Mouse (Mus musculus) forebrain, embryonic 16.5 days (tissue): Measurements from ENCODE around the gene Mrpl23. TPM values are rescaled to one million over a fixed set of nuclear protein-coding genes. Genes with fewer than 3 reads are reported as not detected.

Experiments
- ATAC-seq: fragments of 200-750 bp; cut with Nextera tagmentation; 2 replicates; pipeline ENCODE4 v1.8.0; 2017; ENCODE audit warnings: mild to moderate bottlenecking, moderate library complexity
- H3K27ac ChIP-seq: fragments of 300-500 bp; sonication (generic); 2 replicates; pipeline ENCODE4 v1.5.1; 2014; ENCODE audit warnings: low read length, control low read depth
- H3K27me3 ChIP-seq: fragments of 300-500 bp; sonication (generic); replicated peaks from 2 replicates; pipeline ENCODE4 v1.6.1; 2014; ENCODE audit warnings: low read length; ENCODE audit not compliant: control insufficient read depth, insufficient read depth
- H3K36me3 ChIP-seq: fragments of 300-500 bp; sonication (generic); 2 replicates; pipeline ENCODE4 v1.6.1; 2014; ENCODE audit not compliant: control insufficient read depth, insufficient read depth
- H3K4me1 ChIP-seq: fragments of 300-500 bp; sonication (generic); replicated peaks from 2 replicates; pipeline ENCODE4 v1.6.1; 2014; ENCODE audit warnings: low read length; ENCODE audit not compliant: control insufficient read depth, insufficient read depth
- H3K4me2 ChIP-seq: fragments of 300-500 bp; sonication (generic); 2 replicates; pipeline ENCODE4 v1.6.1; 2014; ENCODE audit warnings: mild to moderate bottlenecking, low read length, control low read depth
- H3K4me3 ChIP-seq: fragments of 300-500 bp; sonication (generic); replicated peaks from 2 replicates; pipeline ENCODE4 v1.5.1; 2014; ENCODE audit warnings: mild to moderate bottlenecking, low read length, control low read depth
- H3K9ac ChIP-seq: fragments of 300-500 bp; sonication (generic); replicated peaks from 2 replicates; pipeline ENCODE4 v1.6.1; 2014; ENCODE audit warnings: low read depth, low read length, control low read depth
- H3K9me3 ChIP-seq: fragments of 300-500 bp; sonication (generic); 2 replicates; pipeline ENCODE4 v1.6.1; 2016; ENCODE audit warnings: low read length; ENCODE audit not compliant: control insufficient read depth
- WGBS: fragments of 180-500 bp; shearing (Covaris S2); extraction: QIAGEN DNeasy Blood & Tissue Kit; methylation state at CpG from one replicate; pipeline ENCODE4 v1.1.7; 2014; 5-methylcytosine and 5-hydroxymethylcytosine counted together
- polyA plus RNA-seq: library from polyadenylated mRNA; unstranded; fragments of >200 nt; fragmentation: Nextera tagmentation; extraction: Ambion mirVana; gene quantifications from 2 replicates; pipeline ENCODE4 v1.2.1, GENCODE M21; 2015

Gene Mrpl23
- polyA plus RNA-seq, 1 experiment from 2014 or later, result 23.0 TPM

DNA sequence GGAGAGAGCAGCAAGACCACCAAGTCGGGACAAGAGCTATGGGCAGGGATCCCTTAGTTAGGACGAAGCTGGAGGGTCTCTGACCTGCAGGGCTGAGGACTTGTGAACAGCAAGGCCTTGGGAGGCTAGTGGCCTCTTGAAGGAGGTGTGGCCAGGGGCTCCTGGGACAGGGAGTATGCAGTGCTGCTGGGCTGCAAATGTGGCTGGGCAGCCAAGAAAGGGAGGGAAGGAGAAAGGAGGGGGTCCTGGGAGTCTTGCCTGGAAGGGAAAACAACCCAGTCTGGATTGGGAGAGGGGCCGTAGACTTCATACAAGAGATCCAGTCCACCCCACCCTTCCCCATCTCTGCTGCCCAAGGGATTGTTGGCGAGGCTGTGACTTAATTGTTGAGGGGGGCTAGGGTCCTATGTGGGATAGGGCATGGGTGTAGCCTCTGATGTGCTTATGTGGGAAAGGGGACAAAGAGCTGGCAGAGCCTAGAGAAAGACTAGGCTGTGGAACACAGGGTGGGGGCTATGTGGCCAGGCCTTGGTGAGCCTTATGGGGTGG, 439 bp upstream of the Mrpl23 start:
- no peak overlapping the region for H3K4me2 ChIP-seq

GRCm38 (mm10) chr7:142533059-142533855, 771 bp downstream of the Mrpl23 start:
- peak overlapping the region; percentile 89 for H3K9ac ChIP-seq
- H3K9me3 ChIP-seq, result no peaks in the 10 kb centered on the region
- H3K27me3 ChIP-seq, result no peaks in the 10 kb centered on the region
- peak overlapping the region; percentile 72 for H3K27ac ChIP-seq
- peak overlapping the region; percentile 92 for H3K4me3 ChIP-seq
- ATAC-seq, result peak; percentile 89
- H3K36me3 ChIP-seq, result peaks cover 5% of the 10 kb centered on the region; the same call in 1 of the 2 replicates
- H3K4me1 ChIP-seq, result peaks cover 15% of the 10 kb centered on the region
- under 1% methylated on average over 40 of the region's 44 CpGs for WGBS
- peak overlapping the region; percentile 87 for H3K4me2 ChIP-seq

More for the DNA sequence above, 439 bp upstream of the Mrpl23 start:
- Histone ChIP-seq H3K4me1 (peaks cover 11% of the 10 kb centered on the region), H3K36me3 (0 out of 2 replicates have a peak, but pooled peaks cover 5% of the 10 kb centered on the region), H3K4me3 (no peak overlapping the region), H3K27ac (no peak overlapping the region), H3K9ac (no peak overlapping the region), H3K27me3 (no peaks in the 10 kb centered on the region), H3K9me3 (no peaks in the 10 kb centered on the region)
- no peak; the same call in 1 of the 2 replicates for ATAC-seq
- WGBS, result 87% methylated on average over 4 of the region's 4 CpGs

- no peak overlapping the region for H3K4me3 ChIP-seq
- ATAC-seq, result no peak
- H3K4me1 ChIP-seq, result peaks cover 18% of the 10 kb centered on the region
- 86% methylated on average over 4 of the region's 4 CpGs for WGBS
- no peak overlapping the region for H3K9ac ChIP-seq
- H3K27ac ChIP-seq, result no peak overlapping the region
- H3K4me2 ChIP-seq, result no peak overlapping the region
- no peaks in the 10 kb centered on the region for H3K9me3 ChIP-seq
- peaks cover 5% of the 10 kb centered on the region; the same call in 1 of the 2 replicates for H3K36me3 ChIP-seq
- no peaks in the 10 kb centered on the region for H3K27me3 ChIP-seq
Measured at GRCm38 (mm10) chr7:142535116-142535515, 2.6 kb downstream of the Mrpl23 start.

GRCm38 (mm10) chr7:142535832-142536231, 3.3 kb downstream of the Mrpl23 start:
- no peak overlapping the region for H3K4me3 ChIP-seq
- H3K4me1 ChIP-seq, result peaks cover 18% of the 10 kb centered on the region
- H3K9ac ChIP-seq, result no peak overlapping the region
- WGBS, result 93% methylated on average over 5 of the region's 5 CpGs
- peaks cover 5% of the 10 kb centered on the region; the same call in 1 of the 2 replicates for H3K36me3 ChIP-seq
- ATAC-seq, result no peak
- no peaks in the 10 kb centered on the region for H3K27me3 ChIP-seq
- no peaks in the 10 kb centered on the region for H3K9me3 ChIP-seq
- H3K27ac ChIP-seq, result no peak overlapping the region
- H3K4me2 ChIP-seq, result no peak overlapping the region

- H3K4me3 ChIP-seq, result no peak overlapping the region
- H3K27ac ChIP-seq, result no peak overlapping the region
- no peak for ATAC-seq
- H3K9ac ChIP-seq, result no peak overlapping the region
- H3K4me2 ChIP-seq, result no peak overlapping the region
- H3K27me3 ChIP-seq, result no peaks in the 10 kb centered on the region
- WGBS, result 75% methylated on average over 5 of the region's 5 CpGs
- no peaks in the 10 kb centered on the region for H3K9me3 ChIP-seq
- H3K4me1 ChIP-seq, result peaks cover 18% of the 10 kb centered on the region
- peaks cover 5% of the 10 kb centered on the region; the same call in 1 of the 2 replicates for H3K36me3 ChIP-seq
Measured at GRCm38 (mm10) chr7:142537181-142537580, 4.7 kb downstream of the Mrpl23 start.

GRCm38 (mm10) chr7:142537879-142538278, 5.4 kb downstream of the Mrpl23 start:
- peak overlapping the region; percentile 13; the same call in 1 of the 2 replicates for H3K9ac ChIP-seq
- peaks cover 14% of the 10 kb centered on the region for H3K4me1 ChIP-seq
- H3K36me3 ChIP-seq, result peaks cover 5% of the 10 kb centered on the region; the same call in 1 of the 2 replicates
- no peak overlapping the region for H3K27ac ChIP-seq
- no peak overlapping the region for H3K4me3 ChIP-seq
- whole genome bisulfite sequencing, result 6% methylated on average over 6 of the region's 6 CpGs
- H3K27me3 ChIP-seq, result no peaks in the 10 kb centered on the region
- peak; percentile 70 for ATAC-seq
- no peaks in the 10 kb centered on the region for H3K9me3 ChIP-seq
- H3K4me2 ChIP-seq, result no peak overlapping the region

- Histone ChIP-seq H3K4me3 (no peak overlapping the region), H3K9me3 (no peaks in the 10 kb centered on the region), H3K4me1 (peaks cover 14% of the 10 kb centered on the region), H3K9ac (peak overlapping the region; percentile 13; the same call in 1 of the 2 replicates), H3K27ac (no peak overlapping the region), H3K27me3 (no peaks in the 10 kb centered on the region), H3K36me3 (peaks cover 5% of the 10 kb centered on the region; the same call in 1 of the 2 replicates), H3K4me2 (no peak overlapping the region)
- peak; percentile 8; the same call in 1 of the 2 replicates for ATAC-seq
- 34% methylated on average over 4 of the region's 4 CpGs for WGBS
Measured at GRCm38 (mm10) chr7:142538291-142538690, 5.8 kb downstream of the Mrpl23 start.

DNA sequence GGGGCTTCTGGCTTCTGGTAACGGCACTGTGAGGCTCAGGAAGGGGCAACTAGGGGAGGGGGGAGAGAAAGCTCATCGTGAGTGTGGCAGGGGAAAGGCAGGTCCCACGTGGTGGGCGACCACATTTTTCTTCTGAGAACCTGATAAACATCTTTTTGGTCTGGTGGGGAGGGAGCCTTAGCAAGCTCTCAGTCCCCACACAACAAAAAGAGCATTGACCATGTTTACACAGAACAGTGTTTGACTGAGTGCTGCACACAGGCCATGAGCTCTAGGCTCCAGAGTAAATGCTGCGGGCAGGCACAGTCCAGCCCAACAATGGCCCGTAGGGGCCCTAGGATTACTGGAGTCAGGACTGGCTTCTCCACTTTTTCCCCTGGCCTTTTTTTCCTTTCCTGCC, 6.3 kb downstream of the Mrpl23 start:
- Histone ChIP-seq H3K36me3 (peaks cover 5% of the 10 kb centered on the region; the same call in 1 of the 2 replicates), H3K4me1 (peaks cover 9% of the 10 kb centered on the region), H3K4me3 (no peak overlapping the region), H3K4me2 (no peak overlapping the region), H3K9ac (no peak overlapping the region), H3K27ac (no peak overlapping the region), H3K27me3 (no peaks in the 10 kb centered on the region), H3K9me3 (no peaks in the 10 kb centered on the region)
- WGBS, result 23% methylated on average over 6 of the region's 6 CpGs
- ATAC-seq, result no peak

DNA sequence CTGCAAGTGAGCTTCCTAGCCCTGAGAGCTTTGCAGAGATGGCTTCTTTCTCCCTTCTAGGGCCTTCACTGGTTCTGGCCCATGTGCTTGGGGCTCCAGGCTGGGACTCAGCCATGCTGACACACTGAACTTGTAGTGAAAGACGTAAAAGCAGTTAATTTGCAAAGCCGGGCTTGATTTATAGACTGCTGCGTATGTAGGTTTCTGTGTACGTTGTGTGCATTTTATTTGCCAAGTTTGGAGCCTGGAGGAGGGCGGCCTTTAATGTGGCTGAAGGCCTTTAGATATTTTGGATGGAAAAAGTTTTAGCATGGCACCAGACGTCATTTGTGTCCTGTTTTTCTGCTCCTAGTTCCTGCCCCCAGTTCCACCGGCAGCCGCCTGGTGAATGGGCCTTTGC, 7.3 kb downstream of the Mrpl23 start:
- H3K4me3 ChIP-seq, result no peak overlapping the region
- peaks cover 5% of the 10 kb centered on the region; the same call in 1 of the 2 replicates for H3K36me3 ChIP-seq
- no peak for ATAC-seq
- peaks cover 6% of the 10 kb centered on the region for H3K4me1 ChIP-seq
- no peaks in the 10 kb centered on the region for H3K27me3 ChIP-seq
- H3K9ac ChIP-seq, result no peak overlapping the region
- no peak overlapping the region for H3K4me2 ChIP-seq
- no peaks in the 10 kb centered on the region for H3K9me3 ChIP-seq
- 71% methylated on average over 8 of the region's 8 CpGs for WGBS
- H3K27ac ChIP-seq, result no peak overlapping the region
